Mouse (Mus musculus) macrophage (primary cell): ENCODE measurements around the gene Mitf. TPM values are rescaled to one million over a fixed set of nuclear protein-coding genes. Genes with fewer than 3 reads are reported as not detected.

Experiments
- H3K27ac ChIP-seq: fragments of 350-480 bp; formaldehyde crosslinking; 2 replicates; pipeline ENCODE4 v1.9.0; 2021
- H3K36me3 ChIP-seq: fragments of 350-480 bp; formaldehyde crosslinking; 2 replicates; pipeline ENCODE4 v1.9.0; 2021; ENCODE audit errors: inconsistent target
- H3K4me3 ChIP-seq: fragments of 350-480 bp; formaldehyde crosslinking; 2 replicates; pipeline ENCODE4 v1.9.0; 2021; ENCODE audit errors: inconsistent target
- H3K79me2 ChIP-seq: fragments of 350-480 bp; formaldehyde crosslinking; 2 replicates; pipeline ENCODE4 v1.9.0; 2021; ENCODE audit errors: inconsistent target
- WGBS: methylation state at CpG from one replicate; pipeline ENCODE4 v1.1.7; 2026; ENCODE audit warnings: inconsistent platforms; ENCODE audit not compliant: missing documents; 5-methylcytosine and 5-hydroxymethylcytosine counted together
- polyA plus RNA-seq: library from polyadenylated mRNA; stranded (reverse); fragments of 250-400 nt; gene quantifications from 3 replicates; pipeline ENCODE4 v1.2.4, GENCODE M21; 2018; ENCODE audit warnings: inconsistent platforms

Mitf gene
- polyA plus RNA-seq, 1 experiment from 2014 or later: 41.8 TPM

DNA sequence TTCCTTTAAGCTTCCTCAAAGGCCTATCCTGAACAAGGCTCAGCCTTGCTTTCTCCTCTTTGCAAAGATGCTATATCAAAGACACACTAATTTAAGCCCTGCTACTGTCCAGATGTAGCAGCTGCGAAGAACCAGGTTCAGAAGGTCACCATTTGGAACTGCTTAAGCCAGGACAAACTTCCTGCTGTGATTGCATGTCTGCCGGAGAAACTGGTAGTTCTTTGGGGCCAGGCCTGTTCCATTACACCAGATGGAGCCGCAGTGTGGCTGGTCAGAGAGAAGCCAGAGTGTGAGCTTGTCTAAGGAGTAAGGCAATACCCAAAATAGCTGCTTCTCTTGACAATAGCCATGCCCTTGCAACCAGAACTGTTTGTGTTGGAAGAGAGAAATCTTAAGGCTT is 75.1 kb downstream of the Mitf start:
- Histone ChIP-seq H3K79me2 (peaks cover 96% of the 10 kb centered on the region), H3K4me3 (no peak overlapping the region)
- WGBS: 100% methylated on average over 3 of the region's 3 CpGs

DNA sequence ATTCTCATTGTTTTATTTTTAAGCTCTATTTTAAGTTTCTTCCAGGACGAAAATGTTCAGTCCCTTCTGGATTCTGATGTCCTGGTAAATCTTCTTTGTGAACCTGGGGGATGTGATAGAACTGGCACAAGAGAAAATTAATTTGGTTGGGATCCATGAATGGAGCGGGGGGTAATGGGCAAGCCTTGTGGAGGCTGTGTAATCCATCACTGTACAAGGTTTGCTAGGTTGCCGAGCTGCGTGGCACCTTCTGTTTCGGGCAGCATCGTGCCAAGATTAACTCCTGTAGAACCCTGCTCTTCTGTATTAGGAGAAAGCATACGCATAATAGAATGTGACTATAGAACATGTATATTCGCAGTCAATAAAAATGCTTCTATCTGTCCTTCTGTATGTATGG is 76.1 kb downstream of the Mitf start:
- Histone ChIP-seq H3K27ac (no peak overlapping the region), H3K36me3 (peaks cover 6% of the 10 kb centered on the region; the same call in 1 of the 2 replicates), H3K4me3 (no peak overlapping the region), H3K79me2 (peaks cover 96% of the 10 kb centered on the region)
- 93% methylated on average over 8 of the region's 8 CpGs for WGBS

More for the DNA sequence above, 75.1 kb downstream of the Mitf start:
- no peak overlapping the region for H3K27ac ChIP-seq
- H3K36me3 ChIP-seq: peaks cover 6% of the 10 kb centered on the region; the same call in 1 of the 2 replicates

DNA sequence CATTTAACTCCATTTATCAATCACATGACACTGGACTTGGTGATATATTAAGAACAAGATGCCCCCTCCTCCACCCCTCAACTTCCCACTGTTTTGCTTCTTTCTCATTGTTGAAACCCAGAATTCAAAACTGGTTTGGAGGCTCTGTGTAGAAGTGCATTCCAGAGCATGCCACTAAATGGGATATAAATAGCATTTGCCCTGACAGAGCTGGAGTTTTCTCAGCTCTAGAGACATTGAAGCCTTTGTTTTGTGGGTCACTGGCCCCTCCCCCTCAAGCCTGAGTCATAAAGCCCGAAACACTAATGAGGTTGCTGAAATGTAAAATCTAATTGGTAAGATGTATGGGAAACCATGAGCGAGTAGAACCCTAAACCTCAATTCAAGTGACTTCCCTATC is 76.6 kb downstream of the Mitf start:
- WGBS: 81% methylated on average over 2 of the region's 2 CpGs
- no peak overlapping the region for H3K27ac ChIP-seq

DNA sequence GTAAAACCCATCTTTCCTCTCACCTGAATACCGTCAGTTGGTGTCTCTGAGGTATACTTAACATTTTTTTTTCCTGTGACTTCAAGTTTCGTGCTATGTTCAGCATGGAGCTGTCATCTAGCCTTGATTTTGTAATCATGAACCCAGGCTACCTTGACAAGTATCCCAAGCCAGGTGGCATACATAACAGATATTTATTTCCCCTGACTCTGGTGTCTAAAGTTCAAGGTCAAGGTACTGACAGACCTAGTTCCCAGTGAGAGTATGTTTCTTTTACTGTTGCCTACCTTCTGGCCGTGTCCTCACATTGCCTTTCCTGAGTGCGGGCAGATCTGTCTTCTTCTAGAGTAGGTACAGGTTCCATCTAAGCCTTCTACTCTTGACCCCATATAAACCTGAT is 78.1 kb downstream of the Mitf start:
- no peak overlapping the region for H3K4me3 ChIP-seq
- WGBS: 100% methylated on average over 4 of the region's 4 CpGs
- peaks cover 6% of the 10 kb centered on the region; the same call in 1 of the 2 replicates for H3K36me3 ChIP-seq
- no peak overlapping the region for H3K27ac ChIP-seq
- peaks cover 96% of the 10 kb centered on the region for H3K79me2 ChIP-seq

More for the DNA sequence above, 76.6 kb downstream of the Mitf start:
- Histone ChIP-seq H3K36me3 (peaks cover 6% of the 10 kb centered on the region; the same call in 1 of the 2 replicates), H3K4me3 (no peak overlapping the region), H3K79me2 (peaks cover 96% of the 10 kb centered on the region)

DNA sequence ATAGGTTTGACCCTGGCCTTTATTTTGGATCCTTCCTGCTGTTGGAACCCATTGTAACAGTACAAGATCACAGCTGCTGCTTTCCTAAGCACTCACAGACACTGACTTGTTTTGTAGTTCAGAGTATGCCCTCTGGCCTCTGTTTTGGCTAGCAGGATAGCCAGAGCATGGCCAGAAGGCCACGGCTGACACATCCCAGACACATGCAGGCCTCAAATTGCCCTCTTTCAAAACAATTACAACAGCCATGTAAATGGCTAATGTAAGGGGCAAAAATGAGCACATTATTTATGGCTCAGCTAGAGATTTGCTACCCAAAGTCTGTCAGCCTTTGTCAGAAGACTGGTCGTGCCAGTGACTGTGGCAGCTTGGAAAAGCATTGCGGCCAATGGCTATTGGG is 78.8 kb downstream of the Mitf start:
- no peak overlapping the region for H3K4me3 ChIP-seq
- 100% methylated on average over 3 of the region's 3 CpGs for WGBS
- H3K27ac ChIP-seq: no peak overlapping the region
- peaks cover 6% of the 10 kb centered on the region; the same call in 1 of the 2 replicates for H3K36me3 ChIP-seq
- peaks cover 96% of the 10 kb centered on the region for H3K79me2 ChIP-seq

GRCm38 (mm10) chr6:97887893-97888292 is 81.0 kb downstream of the Mitf start:
- Histone ChIP-seq H3K4me3 (no peak overlapping the region), H3K36me3 (peaks cover 11% of the 10 kb centered on the region), H3K27ac (no peak overlapping the region), H3K79me2 (peaks cover 96% of the 10 kb centered on the region; the same call in 1 of the 2 replicates)
- WGBS: 54% methylated on average over 4 of the region's 4 CpGs

DNA sequence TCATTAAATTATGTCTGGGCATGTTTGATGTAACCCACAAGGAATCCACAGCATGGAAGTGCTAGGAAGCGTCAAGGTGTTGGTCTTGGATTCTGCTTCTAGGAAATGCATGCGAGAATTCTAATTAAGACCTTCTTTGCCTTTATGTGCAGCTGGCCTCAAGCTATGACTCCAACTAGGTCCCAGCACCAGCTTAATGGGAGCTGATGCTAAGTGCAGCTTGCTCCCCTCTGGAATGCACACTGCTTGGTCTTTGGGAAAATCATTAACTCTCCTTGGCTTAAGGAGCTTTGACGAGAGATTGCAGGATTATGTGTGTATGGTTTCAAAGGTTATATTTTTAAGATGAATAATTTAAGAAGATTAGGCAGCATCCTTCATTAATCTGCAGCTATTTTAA is 81.7 kb downstream of the Mitf start:
- peaks cover 13% of the 10 kb centered on the region for H3K36me3 ChIP-seq
- H3K4me3 ChIP-seq: no peak overlapping the region
- H3K79me2 ChIP-seq: peaks cover 96% of the 10 kb centered on the region; the same call in 1 of the 2 replicates
- 93% methylated on average over 3 of the region's 3 CpGs for WGBS
- H3K27ac ChIP-seq: no peak overlapping the region

DNA sequence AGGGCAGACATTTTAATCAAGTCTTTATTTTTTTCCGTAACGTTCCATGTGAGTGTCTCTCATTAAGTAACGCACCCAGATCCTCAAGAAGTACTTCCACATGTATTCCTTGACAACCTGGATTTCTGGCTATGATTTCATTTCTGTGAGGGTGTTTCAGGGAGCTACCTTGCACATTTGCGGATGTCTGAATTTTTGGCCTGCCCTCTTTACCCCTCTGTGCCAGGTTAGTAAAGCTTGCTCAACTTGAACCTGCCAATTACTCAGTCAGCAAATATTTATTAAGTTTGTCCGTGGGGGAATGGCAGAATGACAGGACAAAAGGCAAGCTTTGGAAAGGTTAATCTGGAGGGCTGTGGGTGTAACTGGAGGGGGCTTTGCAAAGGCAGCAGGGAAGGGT is 86.7 kb downstream of the Mitf start:
- 95% methylated on average over 5 of the region's 5 CpGs for WGBS
- H3K36me3 ChIP-seq: peaks cover 7% of the 10 kb centered on the region; the same call in 1 of the 2 replicates
- H3K79me2 ChIP-seq: peaks cover 100% of the 10 kb centered on the region
- H3K27ac ChIP-seq: no peak overlapping the region
- no peak overlapping the region for H3K4me3 ChIP-seq

- WGBS: 92% methylated on average over 6 of the region's 6 CpGs
- no peak overlapping the region for H3K27ac ChIP-seq
- no peak overlapping the region for H3K4me3 ChIP-seq
- peaks cover 7% of the 10 kb centered on the region; the same call in 1 of the 2 replicates for H3K36me3 ChIP-seq
- H3K79me2 ChIP-seq: peaks cover 100% of the 10 kb centered on the region
Measured at GRCm38 (mm10) chr6:97897191-97897590, 90.3 kb downstream of the Mitf start.

- H3K4me3 ChIP-seq: no peak overlapping the region
- H3K27ac ChIP-seq: no peak overlapping the region
- WGBS: 83% methylated on average over 5 of the region's 5 CpGs
- peaks cover 100% of the 10 kb centered on the region for H3K79me2 ChIP-seq
- H3K36me3 ChIP-seq: peaks cover under 1% of the 10 kb centered on the region; the same call in 1 of the 2 replicates
Measured at GRCm38 (mm10) chr6:97898085-97898484, 91.2 kb downstream of the Mitf start.

GRCm38 (mm10) chr6:97901561-97901960 is 94.7 kb downstream of the Mitf start:
- Histone ChIP-seq H3K36me3 (0 out of 2 replicates have a peak, but pooled peaks cover 9% of the 10 kb centered on the region), H3K79me2 (peaks cover 79% of the 10 kb centered on the region), H3K4me3 (no peak overlapping the region), H3K27ac (no peak overlapping the region)
- WGBS: 94% methylated on average over 5 of the region's 5 CpGs

DNA sequence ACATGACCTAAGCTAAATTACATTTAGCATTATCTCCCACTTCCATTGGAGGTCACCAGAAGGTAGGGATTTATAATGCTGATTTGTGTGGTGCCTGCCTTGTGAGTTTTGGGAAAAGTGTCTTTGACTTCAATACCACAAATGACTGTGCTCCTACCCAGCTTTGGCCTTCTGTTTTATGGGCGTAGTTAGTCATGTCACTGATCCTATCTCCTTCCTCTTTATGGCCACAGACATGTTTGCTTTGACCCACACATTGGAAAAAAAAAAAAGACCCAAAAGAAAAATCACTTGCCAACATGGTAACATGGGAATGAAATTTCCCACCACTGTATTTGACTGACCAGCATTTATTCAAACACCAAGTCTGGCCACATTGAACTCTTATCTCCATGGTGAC is 95.4 kb downstream of the Mitf start:
- Histone ChIP-seq H3K79me2 (peaks cover 72% of the 10 kb centered on the region), H3K4me3 (no peak overlapping the region), H3K27ac (no peak overlapping the region), H3K36me3 (0 out of 2 replicates have a peak, but pooled peaks cover 9% of the 10 kb centered on the region)
- WGBS: 94% methylated on average over 1 of the region's 1 CpGs

GRCm38 (mm10) chr6:97914768-97915167 is 107.9 kb downstream of the Mitf start:
- H3K36me3 ChIP-seq: no peaks in the 10 kb centered on the region
- WGBS: 94% methylated on average over 8 of the region's 8 CpGs
- no peak overlapping the region for H3K27ac ChIP-seq
- peaks cover 67% of the 10 kb centered on the region; the same call in 1 of the 2 replicates for H3K79me2 ChIP-seq
- no peak overlapping the region for H3K4me3 ChIP-seq

DNA sequence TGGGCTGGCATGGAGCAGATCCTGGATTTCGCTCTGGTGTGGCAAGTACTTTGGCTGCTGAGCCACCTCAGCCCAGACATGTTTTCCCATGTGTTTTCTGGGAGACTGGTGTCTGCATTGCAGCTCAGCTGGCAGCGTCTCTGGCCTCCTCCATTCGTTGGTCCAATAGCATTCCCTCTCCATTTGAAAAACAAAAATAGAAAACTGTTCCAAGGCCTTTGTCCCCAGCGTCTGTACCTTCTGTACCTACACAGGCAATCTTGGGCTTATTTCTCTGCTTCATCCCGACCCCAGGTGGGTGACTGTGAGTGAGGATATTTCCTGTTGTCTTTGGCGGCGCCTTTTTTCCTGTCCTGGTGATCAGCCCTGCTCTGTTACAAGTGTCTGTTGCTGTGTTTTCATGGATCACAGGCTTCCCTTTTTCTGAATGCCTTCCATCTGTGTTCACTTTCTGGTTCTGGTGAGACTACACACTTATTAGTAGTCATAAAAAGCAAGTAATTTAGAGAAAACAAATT is 109.6 kb downstream of the Mitf start:
- 88% methylated on average over 7 of the region's 7 CpGs for WGBS
- Histone ChIP-seq H3K79me2 (peaks cover 75% of the 10 kb centered on the region; the same call in 1 of the 2 replicates), H3K36me3 (no peaks in the 10 kb centered on the region), H3K27ac (no peak overlapping the region), H3K4me3 (no peak overlapping the region)

- no peak overlapping the region for H3K27ac ChIP-seq
- 95% methylated on average over 4 of the region's 4 CpGs for WGBS
- H3K79me2 ChIP-seq: peaks cover 76% of the 10 kb centered on the region; the same call in 1 of the 2 replicates
- no peaks in the 10 kb centered on the region; the same call in 1 of the 2 replicates for H3K36me3 ChIP-seq
- no peak overlapping the region for H3K4me3 ChIP-seq
Measured at GRCm38 (mm10) chr6:97918051-97918450, 111.2 kb downstream of the Mitf start.
